Mouse (Mus musculus): Measurements from ENCODE around the gene Ahrr. TPM values are rescaled to one million over a fixed set of nuclear protein-coding genes. Genes with fewer than 3 reads are reported as not detected.

Gene Ahrr
- total RNA-seq, 1 experiment = 0.27 TPM

DNA sequence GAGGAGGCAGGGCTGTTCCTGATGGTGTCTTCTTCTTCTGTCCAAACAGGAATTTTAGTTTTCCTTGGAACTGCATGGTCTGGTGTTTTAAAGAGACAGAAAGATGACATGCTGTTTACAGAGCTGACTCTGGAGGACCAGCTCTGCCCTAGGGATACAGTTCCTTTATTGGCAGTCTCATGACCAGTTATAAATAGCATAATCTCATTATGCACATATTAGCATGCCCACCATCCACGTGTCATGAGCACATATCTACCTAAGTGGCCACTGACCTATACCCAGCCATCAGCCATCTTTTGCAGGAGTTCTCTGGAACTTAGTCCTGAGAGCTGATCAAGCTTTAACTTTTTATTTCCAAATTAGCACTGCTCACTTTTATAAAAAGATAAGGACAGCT, 71.5 kb downstream of the Ahrr start:
- Histone ChIP-seq H3K36me3 (ENCODE audit: control insufficient read depth, insufficient read depth, low read length, poor library complexity, severe bottlenecking) (no peaks in the 10 kb centered on the region), H3K4me3 (ENCODE audit: insufficient read depth in 1 of 2, low read depth in 1 of 2, low read length in 2 of 2, poor library complexity in 1 of 2, severe bottlenecking in 1 of 2) (no peak overlapping the region)
- in situ Hi-C loops (cut with MboI; ENCODE audit: low sequenced_read_pairs in 2 of 2, unreplicated experiment in 2 of 2) = no loop called here

DNA sequence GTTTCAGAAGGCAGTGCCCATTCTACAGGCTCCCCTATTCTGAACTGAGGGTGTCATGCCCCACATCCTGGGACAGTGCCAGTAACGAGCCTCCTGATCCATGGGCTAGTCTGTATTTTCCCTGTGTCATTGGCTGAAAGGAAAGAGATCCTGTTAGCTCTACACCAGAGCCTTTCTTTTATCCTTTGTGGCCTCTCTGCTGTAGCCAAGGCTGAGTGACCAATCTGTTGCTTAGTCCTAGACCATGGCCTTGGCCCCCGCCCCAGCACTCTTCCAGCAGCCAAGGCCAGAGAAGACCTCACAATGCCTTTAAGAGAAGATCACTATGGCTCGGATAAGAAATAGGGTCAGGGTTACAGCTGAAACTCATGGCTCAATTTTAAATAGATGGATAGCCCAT, 73.7 kb downstream of the Ahrr start:
- TF ChIP-seq ZC3H11A (IDR thresholded peaks at IDR 0.05; ENCODE audit: borderline replicate concordance, low read depth, low read length) = no peak
- TF ChIP-seq MAFK (IDR thresholded peaks at IDR 0.05; ENCODE audit: insufficient read depth, low read depth, low read length) = no peak
- no peak for TF ChIP-seq CHD2 (IDR thresholded peaks at IDR 0.05; ENCODE audit: low read depth, low read length)
- no peak for TF ChIP-seq ZNF384 (IDR thresholded peaks at IDR 0.05; ENCODE audit: low read depth, low read length)
- no peak for TF ChIP-seq HCFC1 (IDR thresholded peaks at IDR 0.05; ENCODE audit: borderline replicate concordance, insufficient read depth, low read length)
- H3K4me3 ChIP-seq (ENCODE audit: insufficient read depth in 1 of 2, low read depth in 1 of 2, low read length in 2 of 2, poor library complexity in 1 of 2, severe bottlenecking in 1 of 2) = no peak overlapping the region
- H3K36me3 ChIP-seq (ENCODE audit: control insufficient read depth, insufficient read depth, low read length, poor library complexity, severe bottlenecking) = no peaks in the 10 kb centered on the region
- no peaks in the 10 kb centered on the region for H3K9me3 ChIP-seq (ENCODE audit: control insufficient read depth, insufficient read depth, low read depth, low read length)
- no peak overlapping the region for H3K9ac ChIP-seq (ENCODE audit: insufficient read depth, low read depth, low read length, poor library complexity, severe bottlenecking)
- no peak overlapping the region for H3K27ac ChIP-seq (ENCODE audit: insufficient read depth, low read depth, low read length, poor library complexity, severe bottlenecking)
- in situ Hi-C loops (cut with MboI; ENCODE audit: low sequenced_read_pairs in 2 of 2, unreplicated experiment in 2 of 2) = no loop called here
- no peaks in the 10 kb centered on the region for H3K4me1 ChIP-seq (ENCODE audit: control insufficient read depth in 2 of 2, insufficient read depth in 2 of 2, low read length in 2 of 2, poor library complexity in 1 of 2)
- no peak for DNase-seq (ENCODE audit: low read depth, low spot score)

More for the DNA sequence above, 71.5 kb downstream of the Ahrr start:
- no peaks in the 10 kb centered on the region for H3K9me3 ChIP-seq (ENCODE audit: control insufficient read depth, insufficient read depth, low read depth, low read length)
- DNase-seq (ENCODE audit: low read depth, low spot score) = no peak
- H3K4me1 ChIP-seq (ENCODE audit: control insufficient read depth in 2 of 2, insufficient read depth in 2 of 2, low read length in 2 of 2, poor library complexity in 1 of 2) = no peaks in the 10 kb centered on the region
- TF ChIP-seq MAFK (IDR thresholded peaks at IDR 0.05; ENCODE audit: insufficient read depth, low read depth, low read length) (no peak), ZNF384 (IDR thresholded peaks at IDR 0.05; ENCODE audit: low read depth, low read length) (no peak)
- no peak overlapping the region for H3K9ac ChIP-seq (ENCODE audit: insufficient read depth, low read depth, low read length, poor library complexity, severe bottlenecking)
- no peak overlapping the region for H3K27ac ChIP-seq (ENCODE audit: insufficient read depth, low read depth, low read length, poor library complexity, severe bottlenecking)

DNA sequence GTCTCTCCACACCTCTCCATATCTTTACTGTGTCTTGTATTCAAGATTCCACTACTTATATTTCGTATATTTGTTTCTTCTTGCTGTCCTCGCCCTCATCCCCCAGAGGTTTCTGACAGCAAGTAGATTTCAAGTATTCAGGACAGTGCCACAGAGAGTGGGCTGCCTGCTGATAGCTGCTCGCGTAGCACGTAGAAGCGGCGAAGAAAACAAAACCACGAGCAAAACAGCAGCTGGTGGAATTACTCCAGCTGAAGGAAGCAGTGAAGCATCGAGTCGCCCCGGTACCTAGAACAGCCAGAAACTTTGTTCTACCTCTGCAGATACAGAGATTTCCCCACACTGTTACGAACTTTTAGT, 83.2 kb downstream of the Ahrr start:
- Histone ChIP-seq H3K4me3 (ENCODE audit: insufficient read depth in 1 of 2, low read depth in 1 of 2, low read length in 2 of 2, poor library complexity in 1 of 2, severe bottlenecking in 1 of 2) (peak overlapping the region; percentile 88 to 90), H3K36me3 (ENCODE audit: control insufficient read depth, insufficient read depth, low read length, poor library complexity, severe bottlenecking) (0 out of 2 replicates have a peak, but pooled peaks cover 2% of the 10 kb centered on the region), H3K27ac (ENCODE audit: insufficient read depth, low read depth, low read length, poor library complexity, severe bottlenecking) (no peak overlapping the region), H3K9me3 (ENCODE audit: control insufficient read depth, insufficient read depth, low read depth, low read length) (no peaks in the 10 kb centered on the region), H3K4me1 (ENCODE audit: control insufficient read depth in 2 of 2, insufficient read depth in 2 of 2, low read length in 2 of 2, poor library complexity in 1 of 2) (no peaks in the 10 kb centered on the region; a peak in 1 of 4 replicates), H3K9ac (ENCODE audit: insufficient read depth, low read depth, low read length, poor library complexity, severe bottlenecking) (peak overlapping the region; percentile 85)
- in situ Hi-C loops (cut with MboI; ENCODE audit: low sequenced_read_pairs in 2 of 2, unreplicated experiment in 2 of 2) = no loop called here
- TF ChIP-seq HCFC1 (IDR thresholded peaks at IDR 0.05; ENCODE audit: borderline replicate concordance, insufficient read depth, low read length) = no peak
- no peak for TF ChIP-seq MAFK (IDR thresholded peaks at IDR 0.05; ENCODE audit: insufficient read depth, low read depth, low read length)
- no peak for TF ChIP-seq CHD2 (IDR thresholded peaks at IDR 0.05; ENCODE audit: low read depth, low read length)
- TF ChIP-seq ZC3H11A (IDR thresholded peaks at IDR 0.05; ENCODE audit: borderline replicate concordance, low read depth, low read length) = no peak
- TF ChIP-seq ZNF384 (IDR thresholded peaks at IDR 0.05; ENCODE audit: low read depth, low read length) = no peak
- no peak for DNase-seq (ENCODE audit: low read depth, low spot score)

DNA sequence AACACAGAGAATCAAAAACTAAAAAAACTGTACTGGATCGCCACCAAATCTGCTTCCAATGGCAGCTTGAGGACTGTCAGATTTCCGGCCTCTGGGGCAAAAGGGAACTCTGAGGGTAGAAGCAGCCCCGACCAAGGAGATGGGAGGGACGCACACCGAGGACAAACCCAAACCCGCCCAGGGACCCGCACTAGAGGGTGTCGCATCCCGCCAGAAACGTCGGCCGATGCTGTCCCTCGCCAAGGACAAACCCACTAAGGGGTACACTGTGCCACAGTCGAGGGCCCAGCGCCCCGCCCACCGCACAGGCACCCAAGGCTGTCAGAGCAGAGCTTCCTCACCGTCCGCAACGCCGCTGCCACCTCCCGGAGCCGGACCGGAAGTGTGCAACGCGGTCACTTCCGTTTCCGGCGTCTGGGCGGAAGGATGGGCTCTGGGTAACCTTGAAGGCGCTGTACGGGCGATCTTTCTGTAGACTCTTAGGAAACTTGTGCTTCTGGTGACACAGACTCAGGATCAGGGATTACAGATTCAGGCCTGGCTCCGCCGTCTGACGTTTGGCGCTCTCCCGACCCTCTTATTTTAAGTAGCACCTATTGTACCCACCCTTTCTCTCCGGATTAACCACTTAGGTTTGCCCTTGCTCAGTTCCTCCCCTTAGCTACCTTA, 83.7 kb downstream of the Ahrr start, which contains the start of gene Exoc3:
Gene Exoc3 (minus strand): TSS at position 416 of the 669 bp plus-strand sequence.
- Histone ChIP-seq H3K4me3 (ENCODE audit: insufficient read depth in 1 of 2, low read depth in 1 of 2, low read length in 2 of 2, poor library complexity in 1 of 2, severe bottlenecking in 1 of 2) (peak within 1 kb of the TSS; percentile 88 to 90), H3K4me1 (ENCODE audit: control insufficient read depth in 2 of 2, insufficient read depth in 2 of 2, low read length in 2 of 2, poor library complexity in 1 of 2) (no peaks in the 10 kb centered on the region; a peak in 1 of 4 replicates), H3K27ac (ENCODE audit: insufficient read depth, low read depth, low read length, poor library complexity, severe bottlenecking) (no peak within 1 kb of the TSS), H3K9me3 (ENCODE audit: control insufficient read depth, insufficient read depth, low read depth, low read length) (no peaks in the 10 kb centered on the region), H3K36me3 (ENCODE audit: control insufficient read depth, insufficient read depth, low read length, poor library complexity, severe bottlenecking) (0 out of 2 replicates have a peak, but pooled peaks cover 4% of the 10 kb centered on the region), H3K9ac (ENCODE audit: insufficient read depth, low read depth, low read length, poor library complexity, severe bottlenecking) (peak within 1 kb of the TSS; percentile 85)
- TF ChIP-seq HCFC1 (IDR thresholded peaks at IDR 0.05; ENCODE audit: borderline replicate concordance, insufficient read depth, low read length) = no peak
- TF ChIP-seq CHD2 (IDR thresholded peaks at IDR 0.05; ENCODE audit: low read depth, low read length) = no peak
- no peak for TF ChIP-seq MAFK (IDR thresholded peaks at IDR 0.05; ENCODE audit: insufficient read depth, low read depth, low read length)
- TF ChIP-seq ZC3H11A (IDR thresholded peaks at IDR 0.05; ENCODE audit: borderline replicate concordance, low read depth, low read length) = no peak
- in situ Hi-C loops (cut with MboI; ENCODE audit: low sequenced_read_pairs in 2 of 2, unreplicated experiment in 2 of 2) = no loop called here
- DNase-seq (ENCODE audit: low read depth, low spot score) = peak; percentile 76

DNA sequence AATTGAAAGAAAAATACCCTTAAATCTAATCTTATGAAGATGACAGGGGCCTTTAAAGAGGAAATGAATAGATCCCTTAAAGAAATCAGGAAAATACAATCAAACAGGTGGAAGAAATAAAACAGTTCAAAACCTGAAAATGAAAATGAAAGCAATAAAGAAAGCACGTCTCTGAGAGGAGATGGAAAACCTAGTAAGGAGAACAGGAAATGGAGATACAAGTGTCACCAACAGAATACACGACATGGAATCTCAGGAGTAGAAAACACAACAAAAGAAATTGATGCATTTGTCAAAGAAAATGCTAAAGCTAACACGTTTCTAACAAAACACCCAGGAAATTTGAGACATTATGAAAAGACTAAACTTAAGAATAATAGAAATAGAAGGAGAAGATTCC, 95.7 kb downstream of the Ahrr start:
- in situ Hi-C loops (cut with MboI; ENCODE audit: low sequenced_read_pairs in 2 of 2, unreplicated experiment in 2 of 2) = no loop called here
- Histone ChIP-seq H3K4me3 (ENCODE audit: insufficient read depth in 1 of 2, low read depth in 1 of 2, low read length in 2 of 2, poor library complexity in 1 of 2, severe bottlenecking in 1 of 2) (no peak overlapping the region), H3K27ac (ENCODE audit: insufficient read depth, low read depth, low read length, poor library complexity, severe bottlenecking) (no peak overlapping the region), H3K4me1 (ENCODE audit: control insufficient read depth in 2 of 2, insufficient read depth in 2 of 2, low read length in 2 of 2, poor library complexity in 1 of 2) (no peaks in the 10 kb centered on the region; a peak in 1 of 4 replicates), H3K9me3 (ENCODE audit: control insufficient read depth, insufficient read depth, low read depth, low read length) (no peaks in the 10 kb centered on the region), H3K9ac (ENCODE audit: insufficient read depth, low read depth, low read length, poor library complexity, severe bottlenecking) (no peak overlapping the region), H3K36me3 (ENCODE audit: control insufficient read depth, insufficient read depth, low read length, poor library complexity, severe bottlenecking) (peaks cover 12% of the 10 kb centered on the region)
- no peak for DNase-seq (ENCODE audit: low read depth, low spot score)
- TF ChIP-seq ZC3H11A (IDR thresholded peaks at IDR 0.05; ENCODE audit: borderline replicate concordance, low read depth, low read length) (no peak), ZNF384 (IDR thresholded peaks at IDR 0.05; ENCODE audit: low read depth, low read length) (no peak), CHD2 (IDR thresholded peaks at IDR 0.05; ENCODE audit: low read depth, low read length) (no peak), MAFK (IDR thresholded peaks at IDR 0.05; ENCODE audit: insufficient read depth, low read depth, low read length) (no peak), HCFC1 (IDR thresholded peaks at IDR 0.05; ENCODE audit: borderline replicate concordance, insufficient read depth, low read length) (no peak)

Measured in ES-E14 (cell line).